Comparison of ENCODE assay signal across 25 mouse cellular contexts in genomic region chr7:94668296-94668695, GRCm38 (mm10).
"Had no signal": no experiment of that assay in that cellular context is flagged by ENCODE, and none has a peak within 500 bp of the region (broad histone marks: within the 10 kb centered on the region; RNA-seq: fewer than 3 reads in every experiment).

No protein-coding gene starts in this region.

- DNase-seq: gastrocnemius, postnatal 10 days; gastrocnemius, postnatal 25 days; heart, adult 18-20 months; heart, postnatal 10 days; heart, postnatal 4 days; kidney, adult 18-20 months; kidney, adult 8-10 months; kidney, postnatal 10 days; kidney, postnatal 25 days; kidney, postnatal 4 days; left cerebral cortex, postnatal 4 days; lung, adult 18-20 months had no signal

- H3K9me3 ChIP-seq: heart, embryonic 10.5 days; heart, embryonic 12.5 days; hindbrain, embryonic 10.5 days; hindbrain, embryonic 12.5 days; limb, embryonic 13.5 days; limb, embryonic 15.5 days; liver, embryonic 12.5 days had no signal

- H3K27me3 ChIP-seq: heart, embryonic 12.5 days; hindbrain, embryonic 12.5 days; limb, embryonic 13.5 days; limb, embryonic 15.5 days; liver, embryonic 12.5 days had no signal

- ATAC-seq: hindbrain, embryonic 16.5 days; intestine, embryonic 16.5 days; liver, embryonic 12.5 days had no signal

- H3K4me1 ChIP-seq: heart, embryonic 10.5 days; heart, embryonic 12.5 days; hindbrain, embryonic 10.5 days; hindbrain, embryonic 12.5 days; limb, embryonic 13.5 days; limb, embryonic 15.5 days; liver, embryonic 12.5 days had no signal

- H3K27ac ChIP-seq: heart, embryonic 10.5 days; hindbrain, embryonic 10.5 days; hindbrain, embryonic 12.5 days; hindbrain, embryonic 14.5 days; layer of hippocampus, adult 2 months; left cerebral cortex, adult 2 months; limb, embryonic 13.5 days; limb, embryonic 15.5 days; liver, embryonic 12.5 days; liver, embryonic 14.5 days had no signal

- H3K4me3 ChIP-seq: heart, embryonic 10.5 days; heart, embryonic 12.5 days; hindbrain, embryonic 10.5 days; hindbrain, embryonic 12.5 days; layer of hippocampus, adult 2 months; left cerebral cortex, adult 2 months; limb, embryonic 13.5 days; limb, embryonic 15.5 days; liver, embryonic 12.5 days had no signal

- H3K36me3 ChIP-seq: heart, embryonic 10.5 days; heart, embryonic 12.5 days; hindbrain, embryonic 10.5 days; hindbrain, embryonic 12.5 days; limb, embryonic 13.5 days; limb, embryonic 15.5 days; liver, embryonic 12.5 days had no signal

- H3K9ac ChIP-seq: heart, embryonic 12.5 days; hindbrain, embryonic 12.5 days; hindbrain, embryonic 14.5 days; limb, embryonic 13.5 days; limb, embryonic 15.5 days; liver, embryonic 12.5 days; liver, embryonic 14.5 days had no signal

- H3K4me2 ChIP-seq: heart, embryonic 12.5 days; hindbrain, embryonic 12.5 days; hindbrain, embryonic 14.5 days; limb, embryonic 13.5 days; limb, embryonic 15.5 days; liver, embryonic 12.5 days had no signal
